Mouse (Mus musculus) embryo, embryonic 10 days (tissue): ENCODE data around the gene Ptpn1.

ENCODE experiments used
- DNase-seq: peaks from one replicate; pipeline ENCODE4 v3.0.0-alpha.2; 2015; ENCODE audit warnings: low spot score

The Ptpn1 gene

DNA sequence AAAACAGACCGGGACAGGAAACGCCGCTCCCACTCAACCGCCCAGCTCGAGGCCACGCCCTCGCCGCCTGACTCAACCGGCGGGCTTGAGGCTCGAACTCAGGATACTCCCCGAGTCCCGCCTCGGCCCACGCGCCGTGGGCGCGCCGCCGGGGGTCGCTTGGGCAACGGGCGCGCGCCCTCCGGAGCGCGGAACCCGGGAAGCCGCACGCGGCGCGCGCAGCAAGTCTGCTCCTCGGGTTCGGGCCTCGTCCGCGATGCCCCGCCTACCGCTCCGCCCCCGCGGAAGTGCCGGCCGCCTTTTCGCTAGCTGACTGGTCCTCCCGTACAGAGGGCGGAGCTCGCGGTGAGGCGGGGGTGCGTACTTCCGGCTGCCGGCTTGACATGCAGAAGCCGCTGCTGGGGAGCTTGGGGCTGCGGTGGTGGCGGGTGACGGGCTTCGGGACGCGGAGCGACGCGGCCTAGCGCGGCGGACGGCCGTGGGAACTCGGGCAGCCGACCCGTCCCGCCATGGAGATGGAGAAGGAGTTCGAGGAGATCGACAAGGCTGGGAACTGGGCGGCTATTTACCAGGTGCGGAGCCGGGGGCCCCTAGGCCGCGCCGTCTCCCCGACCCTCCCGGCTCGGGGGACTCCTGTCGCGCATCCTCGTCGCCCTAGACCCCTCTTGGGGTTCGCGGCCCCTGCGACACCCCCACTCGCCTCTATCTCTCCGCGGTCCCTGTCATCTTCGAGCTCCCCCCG is at the start of gene Ptpn1:
Gene Ptpn1 (plus strand): TSS at position 73 of the 742 bp plus-strand sequence.
- peak; percentile 98 for DNase-seq

DNA sequence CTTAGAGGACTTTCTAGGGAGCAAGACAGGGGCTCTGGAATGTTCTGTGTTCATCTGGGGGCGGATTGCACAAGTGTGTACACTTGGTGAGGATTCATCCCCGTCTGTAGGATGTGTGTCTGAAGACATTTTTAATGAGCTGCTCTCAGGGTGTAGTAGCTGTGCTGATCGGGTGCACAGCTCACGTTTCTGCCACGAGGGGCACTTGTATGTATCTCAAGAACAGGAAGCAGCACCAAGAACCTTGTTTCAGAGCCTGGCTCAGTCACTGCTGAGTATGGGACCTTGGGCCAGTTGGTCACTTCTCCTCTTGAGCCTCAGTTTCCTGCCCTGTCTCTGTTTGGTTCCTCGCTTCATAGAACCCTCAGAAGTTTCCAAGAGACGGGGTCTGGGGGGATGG is 45.4 kb upstream of the Ptpn1 start:
- DNase-seq = no peak

DNA sequence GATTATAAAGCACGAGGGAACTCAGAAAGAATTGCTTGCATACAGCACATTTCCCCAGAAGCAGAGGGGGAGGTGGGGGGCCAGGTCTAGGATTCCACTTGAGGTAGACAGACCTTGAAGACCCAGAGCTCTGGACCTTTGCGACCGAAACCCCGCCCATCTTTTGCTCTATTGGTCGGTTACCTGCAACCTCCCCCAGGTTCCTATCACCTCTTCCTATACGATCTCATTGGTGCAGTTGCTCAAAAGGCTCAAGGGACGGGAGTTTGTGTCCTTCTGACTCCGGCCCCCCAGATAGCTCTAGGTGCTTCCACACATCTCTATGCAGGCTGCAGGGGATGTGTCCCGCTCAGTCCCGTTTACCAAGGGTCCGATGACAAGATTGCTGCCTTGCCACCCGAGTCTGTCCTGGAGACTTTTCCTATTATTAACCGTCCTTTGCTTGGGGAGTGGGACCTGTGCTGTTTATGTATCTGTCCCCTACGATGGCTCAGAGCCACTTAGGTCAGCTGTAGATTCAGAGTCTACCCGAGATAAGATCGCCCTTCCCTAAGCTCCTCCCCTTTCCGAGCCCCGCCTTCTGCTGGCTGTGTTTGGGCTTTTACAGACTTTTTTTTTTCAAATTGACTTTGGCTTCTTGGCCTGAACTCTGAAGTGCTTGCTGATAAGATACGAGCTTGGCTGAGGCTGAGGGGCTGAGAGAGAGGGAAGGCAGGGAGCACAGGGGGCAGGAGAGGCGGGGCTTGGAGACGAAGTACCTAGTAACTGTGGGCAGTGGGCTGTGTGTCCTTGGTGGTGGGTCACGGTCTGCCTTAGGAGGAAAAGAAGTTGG is 44.1 kb upstream of the Ptpn1 start:
- peak; percentile 54 for DNase-seq

DNA sequence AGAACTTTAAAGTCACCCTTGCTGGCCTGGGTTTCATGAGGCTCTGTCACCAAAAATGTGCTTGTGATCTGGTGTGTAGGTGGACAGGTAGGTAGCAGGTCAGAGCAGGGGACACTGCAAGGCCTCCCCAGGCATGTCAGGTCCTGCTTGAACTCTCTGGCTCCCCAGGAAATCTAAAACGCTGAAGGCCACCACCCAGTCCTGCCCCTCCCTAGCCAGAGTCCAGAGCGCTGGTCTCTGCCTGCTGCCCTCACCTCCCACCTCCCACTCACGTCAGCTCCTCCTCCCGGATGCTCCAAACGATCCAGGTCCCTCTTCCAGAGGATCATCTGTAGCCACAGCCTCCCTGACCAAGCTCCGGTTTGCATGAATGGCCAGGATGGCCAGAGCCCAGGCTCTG is 43.0 kb upstream of the Ptpn1 start:
- DNase-seq = no peak

DNA sequence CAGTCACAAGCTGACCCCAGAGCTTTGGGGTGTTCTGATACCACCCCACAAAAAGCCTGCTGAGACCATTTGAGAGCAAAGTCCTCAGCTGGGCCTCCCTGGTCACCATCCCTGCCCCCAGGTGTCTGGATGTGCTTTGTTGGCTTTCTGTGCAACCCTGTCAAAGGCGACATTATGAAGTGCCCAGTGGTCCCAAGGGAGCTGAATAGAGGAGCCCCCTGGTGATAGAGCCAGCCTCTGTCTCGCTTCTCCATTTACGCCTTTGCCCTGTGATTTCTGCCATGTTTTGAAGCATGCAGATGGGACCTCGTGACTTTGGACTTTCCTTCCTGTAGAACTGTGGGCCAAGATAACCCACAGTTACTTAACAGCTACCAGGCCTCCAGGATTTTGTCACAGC is 42.0 kb upstream of the Ptpn1 start:
- no peak for DNase-seq

DNA sequence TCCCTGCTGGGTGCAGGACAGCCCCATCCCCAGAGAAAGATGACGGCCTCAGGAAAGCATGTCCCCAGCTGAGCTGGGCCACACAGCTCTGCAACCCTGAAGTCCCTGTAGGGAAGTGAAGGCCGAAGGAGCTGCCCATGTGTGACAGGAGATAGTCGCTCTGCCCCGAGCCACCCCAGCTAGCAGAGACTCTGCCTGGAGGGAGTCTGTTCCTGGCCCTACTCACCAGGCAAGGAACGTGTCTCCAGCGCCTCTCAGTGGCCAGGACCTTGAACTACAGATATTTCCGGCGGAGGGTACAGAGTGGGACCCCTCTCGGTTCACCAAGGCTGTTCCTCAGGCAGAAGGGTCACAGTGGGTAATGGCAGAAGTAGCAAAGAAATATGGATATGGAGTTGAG is 39.9 kb upstream of the Ptpn1 start:
- peak; percentile 85 for DNase-seq

DNA sequence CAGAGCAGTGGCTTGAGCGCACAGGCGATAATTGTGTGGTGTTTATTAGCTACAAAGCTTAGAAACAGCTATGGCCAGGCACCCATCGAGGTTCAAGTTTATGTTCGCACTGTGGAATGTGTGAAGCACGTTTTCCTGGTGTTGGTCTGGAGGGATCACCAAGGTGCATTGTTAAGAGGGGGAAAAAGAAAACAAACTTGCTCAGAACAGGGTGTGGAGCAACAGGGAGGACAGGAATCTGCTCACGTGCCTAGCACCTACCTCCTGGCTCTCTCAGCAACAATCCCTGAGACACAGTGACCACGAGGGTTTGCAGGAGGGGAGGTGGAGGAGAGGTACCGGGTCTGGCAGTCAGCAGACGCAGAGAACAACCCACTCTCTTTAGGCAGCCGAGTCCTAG is 38.2 kb upstream of the Ptpn1 start:
- DNase-seq = no peak

DNA sequence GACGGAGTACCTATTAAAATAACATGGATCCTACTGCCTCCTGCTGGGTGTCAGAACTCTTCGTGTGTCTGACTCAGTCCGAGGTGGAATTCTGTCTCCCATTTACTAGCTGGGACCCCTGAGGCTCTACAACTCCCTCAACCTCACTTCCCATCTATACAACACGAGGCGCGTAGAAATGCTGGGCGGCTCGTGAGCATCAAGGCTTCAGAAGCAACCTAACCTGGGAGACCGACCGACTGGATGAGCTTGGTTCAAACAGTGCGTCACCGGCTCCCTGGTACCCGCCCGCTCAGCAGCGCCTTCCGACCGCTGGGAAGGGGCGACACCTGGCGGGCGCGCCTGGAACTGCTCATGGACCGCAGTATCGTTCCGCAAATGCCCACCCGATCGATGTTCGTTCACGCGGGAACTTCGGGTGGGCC is 36.9 kb upstream of the Ptpn1 start:
- DNase-seq = peak; percentile 89

DNA sequence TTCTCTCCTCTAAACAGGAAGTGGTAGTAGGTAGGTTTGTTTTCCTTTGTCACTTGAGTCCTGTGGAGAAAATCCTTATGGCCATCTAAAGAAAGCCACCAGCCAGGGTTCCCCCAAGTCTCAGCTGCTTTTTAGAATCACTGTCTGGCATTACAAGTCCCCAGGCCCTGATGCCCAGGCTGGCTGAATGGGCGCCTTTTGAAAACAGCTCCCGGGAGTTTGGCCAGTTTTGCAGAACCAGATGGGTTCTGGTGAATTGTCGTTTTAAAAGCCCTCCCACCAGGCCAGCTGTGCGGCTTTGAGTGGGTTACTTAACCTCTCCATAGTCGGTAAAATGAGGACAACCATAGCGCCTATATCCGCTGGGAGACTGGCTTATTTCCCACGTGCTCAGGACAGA is 34.0 kb upstream of the Ptpn1 start:
- DNase-seq = no peak

DNA sequence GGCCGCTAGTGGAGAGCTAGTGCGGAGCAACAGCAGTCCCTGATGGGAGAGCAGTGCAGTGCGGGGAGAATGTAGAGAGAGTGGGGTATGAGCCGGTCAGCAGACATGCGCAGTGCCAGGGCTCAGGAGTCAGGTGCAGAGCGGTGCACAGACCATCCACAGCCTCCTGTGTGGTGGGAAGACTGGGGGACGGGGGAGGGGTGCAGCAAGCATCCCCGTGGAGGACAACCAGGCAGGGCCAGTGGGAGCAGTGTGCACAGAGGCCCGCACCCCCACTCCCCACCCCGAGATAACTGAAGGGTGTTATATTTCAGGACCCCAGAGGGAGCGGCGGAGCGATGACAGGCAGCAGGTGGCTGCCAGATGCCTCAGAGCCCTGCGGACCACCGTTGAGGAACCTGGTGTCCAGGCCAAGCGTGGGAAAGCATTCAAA is 31.9 kb upstream of the Ptpn1 start:
- peak; percentile 55 for DNase-seq

DNA sequence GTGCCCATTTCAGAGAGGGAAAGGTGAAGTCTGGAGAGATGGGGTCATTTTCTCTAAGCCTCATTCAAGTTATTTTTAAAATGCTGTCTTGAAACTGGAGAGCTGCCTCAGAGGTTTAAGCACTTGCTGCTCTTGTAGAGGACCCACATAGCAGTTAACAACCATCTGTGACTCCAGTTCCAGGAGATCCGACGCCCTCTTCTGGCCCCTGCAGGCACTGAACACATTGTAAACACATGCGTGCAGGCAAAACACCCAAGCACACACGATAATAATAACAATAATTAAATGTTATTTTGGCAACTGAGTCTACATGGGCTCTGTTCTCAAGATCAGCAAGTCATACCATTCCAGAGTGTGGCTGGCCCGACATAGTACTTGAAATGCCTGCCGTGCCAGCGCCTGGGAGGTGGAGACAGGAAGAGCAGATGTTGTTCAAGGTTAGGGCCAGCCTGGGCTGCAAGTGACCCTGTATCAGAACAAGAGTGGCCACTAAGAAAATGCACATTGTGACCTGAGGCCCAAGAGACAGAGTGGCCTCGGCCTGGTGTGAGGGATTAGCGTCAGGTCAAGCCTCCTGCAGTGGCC is 29.6 kb upstream of the Ptpn1 start:
- DNase-seq = no peak

DNA sequence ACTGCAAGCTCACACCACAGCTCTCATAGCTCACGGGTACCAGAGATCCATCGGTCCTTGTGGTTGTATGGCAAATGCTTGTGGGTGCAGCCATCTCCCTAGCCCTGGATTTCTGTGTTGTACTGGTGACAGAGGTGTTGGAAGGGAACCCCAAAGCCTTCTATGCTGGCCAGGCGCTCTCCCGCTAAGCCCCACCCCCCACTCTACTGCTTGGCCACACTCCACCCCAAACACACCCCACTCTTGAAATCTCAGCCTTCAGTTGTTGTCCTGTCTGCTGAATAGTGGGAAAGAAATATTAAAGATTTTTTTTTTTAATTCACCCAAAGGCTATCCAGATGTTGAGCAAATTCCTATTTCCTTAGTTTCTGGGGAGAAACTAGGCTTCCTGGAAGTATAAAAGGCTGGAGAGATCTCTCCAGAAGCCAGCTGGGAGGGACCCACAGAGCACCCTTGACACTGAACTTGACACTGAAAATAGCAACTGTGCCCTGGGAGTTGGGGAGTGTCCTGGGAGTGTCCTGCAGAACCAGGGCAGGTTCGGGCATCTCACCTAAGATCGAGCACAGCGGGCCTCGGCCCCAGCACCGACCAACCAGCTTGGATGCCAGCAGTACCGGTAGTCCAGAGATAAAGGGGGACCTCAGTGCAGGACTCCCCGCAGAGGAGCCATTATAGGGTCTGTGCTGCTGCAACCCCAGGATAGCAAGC is 28.5 kb upstream of the Ptpn1 start:
- no peak for DNase-seq

DNA sequence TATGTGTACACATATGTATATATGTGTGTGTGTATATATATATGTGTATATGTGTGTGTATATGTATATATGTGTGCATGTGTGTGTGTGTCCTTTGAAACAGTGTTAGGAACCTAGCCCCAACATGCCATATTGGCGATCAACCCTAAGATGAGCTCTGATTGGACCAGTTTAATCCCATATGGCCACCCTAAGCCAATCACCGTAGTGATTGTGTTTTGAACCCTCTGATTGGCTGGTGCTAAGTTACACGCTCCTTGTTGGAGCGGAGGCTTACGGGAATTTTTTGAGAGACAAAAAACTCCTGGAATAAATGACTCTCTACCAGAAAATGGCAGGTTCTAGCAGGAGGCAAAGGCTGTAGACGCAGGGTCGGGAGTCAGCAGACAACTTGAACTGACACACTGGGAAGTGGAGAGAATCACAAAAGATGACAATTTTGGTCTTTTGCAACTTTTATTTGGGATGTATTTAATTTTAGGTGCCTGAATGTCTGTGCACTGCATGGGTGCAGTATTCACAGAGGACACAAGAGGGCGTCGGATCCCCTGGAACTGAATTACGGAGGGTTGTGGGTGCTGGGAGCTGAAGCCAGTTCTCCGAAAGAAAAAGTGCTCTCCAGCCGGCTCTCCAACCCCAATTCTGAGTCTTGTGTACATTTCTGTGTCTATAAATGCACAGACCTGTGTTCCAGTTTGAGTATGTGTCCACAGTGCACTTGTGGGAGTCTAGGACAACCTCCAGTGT is 27.1 kb upstream of the Ptpn1 start:
- no peak for DNase-seq

DNA sequence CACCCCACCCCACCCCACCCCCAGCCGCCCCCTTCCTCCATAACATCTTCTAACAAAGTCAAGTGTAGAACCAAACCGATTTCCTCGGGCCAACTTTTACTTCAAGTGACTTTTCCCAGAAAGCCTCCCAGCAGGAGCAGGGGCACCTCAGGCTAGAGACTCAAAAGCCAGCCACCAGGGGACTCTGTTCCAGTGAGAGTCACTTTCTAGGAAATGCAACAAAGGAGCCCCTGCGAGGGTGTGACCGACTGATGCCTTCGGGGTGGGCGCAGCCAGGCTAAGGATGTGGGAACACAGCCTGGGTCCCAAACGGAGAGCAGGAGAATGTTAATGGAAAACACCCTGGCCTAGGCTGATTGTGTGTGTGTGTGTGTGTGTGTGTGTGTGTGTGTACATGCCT is 26.3 kb upstream of the Ptpn1 start:
- no peak for DNase-seq

DNA sequence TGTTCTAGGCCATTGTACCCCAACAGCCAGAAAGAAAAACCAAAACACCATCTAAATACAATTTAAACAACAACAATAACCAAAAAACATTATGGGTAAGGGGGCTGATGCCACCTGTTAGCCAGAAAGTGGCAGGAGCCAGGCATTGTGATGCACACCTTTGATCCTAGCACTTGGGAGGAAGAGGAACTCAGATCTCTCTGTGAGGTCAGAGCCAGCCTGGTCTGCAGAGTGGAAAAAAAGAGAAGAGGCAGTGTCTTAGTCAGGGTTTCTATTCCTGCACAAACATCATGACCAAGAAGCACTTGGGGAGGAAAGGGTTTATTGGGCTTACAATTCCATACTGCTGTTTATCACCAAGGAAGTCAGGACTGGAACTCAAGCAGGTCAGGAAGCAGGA is 25.1 kb upstream of the Ptpn1 start:
- no peak for DNase-seq

DNA sequence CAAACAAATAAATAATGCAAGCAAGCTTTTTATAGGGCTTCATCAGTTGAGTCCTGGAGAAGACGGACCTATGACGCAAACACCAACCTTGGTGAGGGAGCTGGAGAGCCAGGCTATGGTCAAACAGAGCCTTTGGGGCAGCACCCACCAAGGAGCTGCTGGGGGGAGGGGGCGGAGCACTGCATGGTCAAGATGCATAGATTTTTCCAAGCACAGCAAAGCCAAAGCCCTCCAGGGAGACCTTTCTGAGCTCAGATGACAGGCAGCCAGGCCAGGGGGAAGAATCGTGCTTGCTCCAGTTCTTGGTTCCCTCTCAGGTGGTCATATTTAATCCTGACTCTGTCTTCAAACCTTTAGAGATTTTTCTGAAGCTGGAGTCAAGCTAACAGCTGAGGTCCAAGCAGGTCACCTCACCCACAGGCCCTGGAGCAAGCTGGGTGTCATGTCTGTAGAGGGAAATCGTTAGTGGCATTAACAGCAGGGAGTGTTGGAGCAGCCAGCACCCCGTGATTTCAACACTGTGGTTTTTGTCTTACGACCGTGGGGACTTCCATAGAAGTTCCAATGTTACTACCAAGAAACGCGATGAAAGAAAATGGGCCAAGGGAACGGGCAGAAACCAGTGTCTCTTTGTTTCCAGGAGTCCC is 22.2 kb upstream of the Ptpn1 start:
- no peak for DNase-seq

DNA sequence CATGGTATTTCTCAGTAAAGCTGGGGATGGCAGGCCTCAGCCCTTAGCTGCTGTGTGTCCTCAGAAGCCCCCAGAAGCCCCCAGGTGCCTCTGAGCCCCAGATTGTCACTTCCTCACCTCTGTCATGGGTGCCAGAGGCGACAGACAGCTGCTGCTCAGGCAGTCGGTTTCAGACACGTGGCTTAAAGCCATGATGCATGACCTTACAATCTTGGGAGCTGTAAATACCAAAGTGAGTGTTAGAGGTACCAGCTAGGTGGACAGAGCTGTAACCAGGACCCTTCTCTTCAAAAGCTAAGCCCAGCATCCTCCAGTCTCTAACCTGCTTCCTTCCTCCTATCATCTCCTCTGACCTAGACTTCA is 21.7 kb upstream of the Ptpn1 start:
- DNase-seq = no peak

DNA sequence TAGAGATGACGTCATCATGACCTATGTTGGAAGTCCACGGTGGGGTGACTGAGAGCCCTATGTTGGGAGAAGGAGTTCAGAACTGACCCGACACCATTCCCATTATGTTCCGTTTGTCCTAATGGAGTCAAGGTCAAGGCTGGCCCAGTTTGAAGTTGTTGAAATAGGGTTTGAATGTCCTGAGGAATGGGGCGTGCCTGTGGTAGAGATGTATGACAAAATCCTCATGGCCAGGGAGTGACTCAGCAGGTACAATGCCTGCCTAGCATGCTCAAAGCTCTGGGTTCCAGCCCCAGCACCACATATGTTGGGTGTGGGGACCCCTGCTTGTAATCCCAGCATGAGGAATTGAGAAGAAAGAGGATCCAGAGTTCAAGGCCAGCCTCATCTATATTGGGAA is 20.3 kb upstream of the Ptpn1 start:
- no peak for DNase-seq

DNA sequence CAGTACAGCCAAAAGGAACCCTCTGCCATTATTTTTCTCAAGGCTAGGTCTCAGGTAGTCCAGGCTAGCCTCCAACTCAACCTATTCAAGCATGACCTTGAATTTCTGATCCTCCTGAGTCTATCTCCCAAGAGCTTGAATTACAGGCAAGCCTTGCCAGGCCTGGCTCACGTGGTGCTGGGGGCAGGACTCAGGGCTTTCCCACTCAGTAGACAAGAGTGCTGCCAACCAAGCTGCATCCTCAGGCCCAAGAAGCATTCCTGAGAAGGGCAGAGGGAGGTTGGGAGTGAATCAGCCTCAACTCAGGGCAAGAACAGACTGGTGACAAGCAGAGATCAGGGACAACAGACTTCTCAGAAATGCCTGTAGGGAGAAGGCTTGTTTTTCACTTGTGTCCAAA is 12.8 kb upstream of the Ptpn1 start:
- no peak for DNase-seq

DNA sequence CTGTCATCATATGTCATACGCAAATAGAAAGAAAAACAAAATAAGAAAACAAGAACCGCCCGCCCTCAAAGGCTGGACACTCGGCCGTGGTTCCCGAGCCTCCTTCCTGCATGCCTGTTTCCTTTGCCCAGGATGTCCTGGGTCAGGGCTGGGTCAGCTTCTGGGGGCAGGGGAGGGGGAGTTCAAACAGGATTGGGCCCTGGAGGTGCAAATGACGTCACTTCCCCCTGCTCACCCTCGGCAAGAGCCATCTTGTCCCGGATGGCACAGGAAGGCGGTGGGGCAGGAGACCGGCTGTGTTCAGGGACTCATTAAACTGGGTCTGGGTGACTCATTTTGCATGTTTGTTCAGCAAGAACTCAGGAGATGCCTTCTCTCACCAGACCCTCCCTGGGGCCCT is 11.8 kb upstream of the Ptpn1 start:
- DNase-seq = peak; percentile 24

DNA sequence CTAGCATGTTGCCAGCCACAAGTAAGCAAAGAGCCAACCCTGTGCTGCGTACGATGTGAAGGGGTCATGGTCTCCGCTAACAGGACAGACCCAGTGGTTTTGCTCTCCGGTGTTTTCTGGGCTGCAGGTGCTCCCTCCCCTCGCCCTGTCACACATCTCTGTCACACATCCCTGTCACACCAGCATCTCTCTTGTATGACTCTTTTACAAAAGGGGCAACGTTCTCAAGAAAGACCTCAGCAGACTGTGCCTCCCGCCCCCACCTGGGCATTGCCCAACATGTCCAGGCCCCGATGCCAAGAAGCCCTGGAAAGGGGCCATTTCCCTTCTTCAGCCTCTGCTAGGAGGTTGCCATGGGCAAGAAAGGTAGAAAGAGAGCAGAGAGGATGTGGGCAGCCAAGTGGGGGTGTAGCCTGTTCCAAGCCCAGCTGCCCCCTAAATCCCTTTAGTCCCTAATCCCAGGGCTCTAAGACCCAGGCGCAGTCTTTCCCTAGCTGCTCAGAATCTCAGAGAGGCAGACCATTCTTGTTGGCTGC is 10.8 kb upstream of the Ptpn1 start:
- no peak for DNase-seq
